Mouse (Mus musculus) forebrain, embryonic 15.5 days (tissue): ENCODE data around the gene Syt9. TPM values are rescaled to one million over a fixed set of nuclear protein-coding genes. Genes with fewer than 3 reads are reported as not detected.
A peak's percentile ranks its signal among the peaks of the same experiment; 100 is the strongest.
"Not testable (repeated sequence)": the region's sequence is repeated elsewhere in the genome, so short reads cannot be mapped to it uniquely, and the experiment has no call there.

Experiments used
- ATAC-seq: fragments of 200-750 bp; cut with Nextera tagmentation; replicated peaks from 2 replicates; pipeline ENCODE4 v1.8.0; 2017; ENCODE audit warnings: mild to moderate bottlenecking, moderate TSS enrichment, moderate library complexity
- H3K27ac ChIP-seq: fragments of 300-500 bp; sonication (generic); replicated peaks from 2 replicates; pipeline ENCODE4 v1.5.1; 2015; ENCODE audit warnings: mild to moderate bottlenecking, inconsistent platforms
- H3K27me3 ChIP-seq: fragments of 300-500 bp; sonication (generic); 2 replicates; pipeline ENCODE4 v1.6.1; 2015; ENCODE audit warnings: inconsistent platforms
- H3K36me3 ChIP-seq: fragments of 300-500 bp; sonication (generic); 2 replicates; pipeline ENCODE4 v1.6.1; 2015; ENCODE audit warnings: mild to moderate bottlenecking, inconsistent platforms
- H3K4me1 ChIP-seq: fragments of 300-500 bp; sonication (generic); 2 replicates; pipeline ENCODE4 v1.6.1; 2015; ENCODE audit warnings: inconsistent platforms
- H3K4me2 ChIP-seq: fragments of 300-500 bp; sonication (generic); replicated peaks from 2 replicates; pipeline ENCODE4 v1.6.1; 2015; ENCODE audit warnings: mild to moderate bottlenecking, inconsistent platforms
- H3K4me3 ChIP-seq: fragments of 300-500 bp; sonication (generic); 2 replicates; pipeline ENCODE4 v1.5.1; 2015; ENCODE audit warnings: mild to moderate bottlenecking, inconsistent platforms
- H3K9ac ChIP-seq: fragments of 300-500 bp; sonication (generic); replicated peaks from 2 replicates; pipeline ENCODE4 v1.6.1; 2015; ENCODE audit warnings: mild to moderate bottlenecking, inconsistent platforms
- H3K9me3 ChIP-seq: fragments of 300-500 bp; sonication (generic); 2 replicates; pipeline ENCODE4 v1.6.1; 2016; ENCODE audit warnings: inconsistent platforms
- WGBS: fragments of 180-500 bp; shearing (Covaris S2); methylation state at CpG from one replicate; pipeline ENCODE4 v1.1.7; 2015; ENCODE audit warnings: mixed read lengths; 5-methylcytosine and 5-hydroxymethylcytosine counted together
- polyA plus RNA-seq: library from polyadenylated mRNA; unstranded; fragments of >200 nt; fragmentation: Nextera tagmentation; extraction: Ambion mirVana; gene quantifications from 2 replicates; pipeline ENCODE4 v1.2.1, GENCODE M21; 2015

The Syt9 gene
- polyA plus RNA-seq, 1 experiment from 2014 or later, result 7.6 TPM

GRCm38 (mm10) chr7:107465081-107465480 lies 94.6 kb downstream of the Syt9 start:
- Histone ChIP-seq H3K4me2 (no peak overlapping the region), H3K9me3 (no peaks in the 10 kb centered on the region), H3K27ac (no peak overlapping the region), H3K36me3 (no peaks in the 10 kb centered on the region), H3K4me3 (no peak overlapping the region), H3K9ac (no peak overlapping the region), H3K27me3 (no peaks in the 10 kb centered on the region), H3K4me1 (no peaks in the 10 kb centered on the region)
- ATAC-seq, result no peak
- WGBS, result 82% methylated on average over 3 of the region's 3 CpGs

GRCm38 (mm10) chr7:107478979-107479965 lies 108.7 kb downstream of the Syt9 start:
- H3K27me3 ChIP-seq, result no peaks in the 10 kb centered on the region
- H3K9ac ChIP-seq, result no peak overlapping the region
- no peak overlapping the region for H3K27ac ChIP-seq
- H3K4me1 ChIP-seq, result no peaks in the 10 kb centered on the region
- 59% methylated on average over 7 of the region's 7 CpGs for WGBS
- H3K4me3 ChIP-seq, result no peak overlapping the region
- H3K36me3 ChIP-seq, result no peaks in the 10 kb centered on the region
- H3K4me2 ChIP-seq, result no peak overlapping the region
- H3K9me3 ChIP-seq, result no peaks in the 10 kb centered on the region
- no peak for ATAC-seq

GRCm38 (mm10) chr7:107485709-107486108 lies 115.2 kb downstream of the Syt9 start:
- not testable (repeated sequence) for H3K27me3 ChIP-seq, H3K4me1 ChIP-seq, H3K36me3 ChIP-seq, H3K27ac ChIP-seq, H3K4me3 ChIP-seq, H3K4me2 ChIP-seq, H3K9me3 ChIP-seq, ATAC-seq, H3K9ac ChIP-seq
- 86% methylated on average over 2 of the region's 2 CpGs for WGBS

- no peak overlapping the region for H3K9ac ChIP-seq
- no peaks in the 10 kb centered on the region for H3K27me3 ChIP-seq
- no peak overlapping the region for H3K27ac ChIP-seq
- no peak overlapping the region for H3K4me2 ChIP-seq
- H3K9me3 ChIP-seq, result no peaks in the 10 kb centered on the region
- H3K36me3 ChIP-seq, result no peaks in the 10 kb centered on the region
- no peak overlapping the region for H3K4me3 ChIP-seq
- ATAC-seq, result no peak
- H3K4me1 ChIP-seq, result no peaks in the 10 kb centered on the region
These were observed 124.9 kb downstream of the Syt9 start for GRCm38 (mm10) chr7:107495428-107495827.

GRCm38 (mm10) chr7:107496923-107497322 lies 126.4 kb downstream of the Syt9 start:
- H3K36me3 ChIP-seq, result no peaks in the 10 kb centered on the region
- H3K4me3 ChIP-seq, result no peak overlapping the region
- peak; percentile 62; the same call in 1 of the 2 replicates for ATAC-seq
- H3K4me1 ChIP-seq, result no peaks in the 10 kb centered on the region
- WGBS, result 58% methylated on average over 7 of the region's 7 CpGs
- H3K4me2 ChIP-seq, result no peak overlapping the region
- H3K27ac ChIP-seq, result no peak overlapping the region
- H3K9ac ChIP-seq, result no peak overlapping the region
- no peaks in the 10 kb centered on the region for H3K27me3 ChIP-seq
- H3K9me3 ChIP-seq, result no peaks in the 10 kb centered on the region

GRCm38 (mm10) chr7:107500641-107501040 lies 130.1 kb downstream of the Syt9 start:
- no peak overlapping the region for H3K9ac ChIP-seq
- no peak for ATAC-seq
- no peaks in the 10 kb centered on the region for H3K36me3 ChIP-seq
- H3K27ac ChIP-seq, result no peak overlapping the region
- no peaks in the 10 kb centered on the region for H3K27me3 ChIP-seq
- no peaks in the 10 kb centered on the region for H3K9me3 ChIP-seq
- H3K4me1 ChIP-seq, result peaks cover 14% of the 10 kb centered on the region
- WGBS, result 86% methylated on average over 7 of the region's 7 CpGs
- no peak overlapping the region for H3K4me3 ChIP-seq
- H3K4me2 ChIP-seq, result no peak overlapping the region

GRCm38 (mm10) chr7:107504761-107505712 lies 134.5 kb downstream of the Syt9 start:
- Histone ChIP-seq H3K4me3 (no peak overlapping the region), H3K4me1 (peaks cover 14% of the 10 kb centered on the region), H3K9me3 (no peaks in the 10 kb centered on the region), H3K9ac (no peak overlapping the region), H3K4me2 (no peak overlapping the region), H3K27ac (0 out of 2 replicates have a peak overlapping the region, but pooled peaks have one; percentile 48), H3K36me3 (no peaks in the 10 kb centered on the region), H3K27me3 (no peaks in the 10 kb centered on the region)
- peak; percentile 60 for ATAC-seq
- WGBS, result 43% methylated on average over 5 of the region's 5 CpGs

- Histone ChIP-seq H3K4me1 (peaks cover 14% of the 10 kb centered on the region), H3K4me3 (no peak overlapping the region), H3K4me2 (no peak overlapping the region), H3K36me3 (no peaks in the 10 kb centered on the region), H3K9ac (no peak overlapping the region), H3K27me3 (no peaks in the 10 kb centered on the region), H3K27ac (no peak overlapping the region), H3K9me3 (no peaks in the 10 kb centered on the region)
- no peak for ATAC-seq
- 93% methylated on average over 3 of the region's 3 CpGs for WGBS
These were observed 137.4 kb downstream of the Syt9 start for GRCm38 (mm10) chr7:107507920-107508319.

- WGBS, result 83% methylated on average over 3 of the region's 3 CpGs
- Histone ChIP-seq H3K9ac (no peak overlapping the region), H3K36me3 (no peaks in the 10 kb centered on the region), H3K4me2 (no peak overlapping the region), H3K4me1 (peaks cover 7% of the 10 kb centered on the region; the same call in 1 of the 2 replicates), H3K9me3 (no peaks in the 10 kb centered on the region), H3K4me3 (no peak overlapping the region), H3K27me3 (no peaks in the 10 kb centered on the region), H3K27ac (no peak overlapping the region)
- ATAC-seq, result no peak
These were observed 139.2 kb downstream of the Syt9 start for GRCm38 (mm10) chr7:107509740-107510139.

- Histone ChIP-seq H3K4me2 (no peak overlapping the region), H3K9me3 (no peaks in the 10 kb centered on the region), H3K27ac (no peak overlapping the region), H3K4me1 (peaks cover 18% of the 10 kb centered on the region), H3K9ac (no peak overlapping the region), H3K36me3 (no peaks in the 10 kb centered on the region), H3K27me3 (no peaks in the 10 kb centered on the region), H3K4me3 (no peak overlapping the region)
- ATAC-seq, result peak; percentile 71
- 21% methylated on average over 8 of the region's 8 CpGs for WGBS
These were observed 146.3 kb downstream of the Syt9 start for GRCm38 (mm10) chr7:107516704-107517410.

- Histone ChIP-seq H3K9me3 (no peaks in the 10 kb centered on the region), H3K4me1 (peaks cover 18% of the 10 kb centered on the region), H3K27ac (no peak overlapping the region), H3K27me3 (no peaks in the 10 kb centered on the region), H3K36me3 (no peaks in the 10 kb centered on the region), H3K4me2 (no peak overlapping the region), H3K4me3 (no peak overlapping the region), H3K9ac (no peak overlapping the region)
- 58% methylated on average over 12 of the region's 12 CpGs for WGBS
- ATAC-seq, result peak; percentile 56
These were observed 148.9 kb downstream of the Syt9 start for GRCm38 (mm10) chr7:107519256-107520025.
